Mouse (Mus musculus) hindlimb bud, embryonic 11.5 days (tissue): ENCODE measurements at regions not wholly inside any gene's neighbourhood (a gene's known extent, or its start where the extent isn't known, plus 50 kb on each side); places are given as distances from the start of the nearest gene placed in this dataset.

Experiments used
- DNase-seq: peaks from one replicate; pipeline ENCODE4 v3.0.0-alpha.2; 2012; ENCODE audit warnings: low read depth, low spot score; ENCODE audit errors: extremely low spot score

GRCm38 (mm10) chr13:72800546-72800945 is 171.9 kb downstream of the Irx2 start:
- no peak for DNase-seq

- DNase-seq, result no peak
These were observed 174.8 kb downstream of the Irx2 start for GRCm38 (mm10) chr13:72803374-72803773.

GRCm38 (mm10) chr13:72809226-72809625 is 180.6 kb downstream of the Irx2 start:
- no peak for DNase-seq

- no peak for DNase-seq
These were observed 182.0 kb downstream of the Irx2 start for GRCm38 (mm10) chr13:72810626-72811025.

- DNase-seq, result no peak
These were observed 186.0 kb downstream of the Irx2 start for GRCm38 (mm10) chr13:72814616-72815015.

GRCm38 (mm10) chr13:72815236-72815932 is 186.8 kb downstream of the Irx2 start:
- no peak for DNase-seq

GRCm38 (mm10) chr13:72815933-72816553 is 187.4 kb downstream of the Irx2 start:
- DNase-seq, result no peak

- no peak for DNase-seq
These were observed 188.2 kb downstream of the Irx2 start for GRCm38 (mm10) chr13:72816856-72817255.

- DNase-seq, result no peak
These were observed 188.9 kb downstream of the Irx2 start for GRCm38 (mm10) chr13:72817521-72817920.

GRCm38 (mm10) chr13:72817930-72818329 is 189.3 kb downstream of the Irx2 start:
- no peak for DNase-seq

- no peak for DNase-seq
These were observed 198.0 kb downstream of the Irx2 start for GRCm38 (mm10) chr13:72826613-72827012.

GRCm38 (mm10) chr13:72829331-72829730 is 200.7 kb downstream of the Irx2 start:
- DNase-seq, result no peak

GRCm38 (mm10) chr13:72833326-72833725 is 204.7 kb downstream of the Irx2 start:
- no peak for DNase-seq

GRCm38 (mm10) chr13:72837016-72837415 is 208.4 kb downstream of the Irx2 start:
- DNase-seq, result no peak

GRCm38 (mm10) chr13:72848097-72848496 is 219.5 kb downstream of the Irx2 start:
- no peak for DNase-seq

GRCm38 (mm10) chr13:72849841-72850240 is 221.2 kb downstream of the Irx2 start:
- DNase-seq, result no peak

GRCm38 (mm10) chr13:72852896-72853295 is 224.3 kb downstream of the Irx2 start:
- no peak for DNase-seq

GRCm38 (mm10) chr13:72875921-72876320 is 247.3 kb downstream of the Irx2 start:
- DNase-seq, result no peak

- no peak for DNase-seq
These were observed 266.4 kb downstream of the Irx2 start for GRCm38 (mm10) chr13:72894982-72895381.

GRCm38 (mm10) chr13:72902576-72902975 is 274.0 kb downstream of the Irx2 start:
- peak; percentile 44 for DNase-seq

GRCm38 (mm10) chr13:72918895-72919294 is 290.3 kb downstream of the Irx2 start:
- DNase-seq, result no peak

- no peak for DNase-seq
These were observed 291.7 kb downstream of the Irx2 start for GRCm38 (mm10) chr13:72920368-72920767.
